Mouse (Mus musculus) 3T3-L1 (cell line): ENCODE results near the gene Mfng.
A peak's percentile ranks its signal among the peaks of the same experiment; 100 is the strongest.

Experiments used
- DNase-seq: peaks from one replicate; pipeline ENCODE4 v3.0.0-alpha.2; 2015; ENCODE audit warnings: low read depth, low spot score

Gene Mfng

DNA sequence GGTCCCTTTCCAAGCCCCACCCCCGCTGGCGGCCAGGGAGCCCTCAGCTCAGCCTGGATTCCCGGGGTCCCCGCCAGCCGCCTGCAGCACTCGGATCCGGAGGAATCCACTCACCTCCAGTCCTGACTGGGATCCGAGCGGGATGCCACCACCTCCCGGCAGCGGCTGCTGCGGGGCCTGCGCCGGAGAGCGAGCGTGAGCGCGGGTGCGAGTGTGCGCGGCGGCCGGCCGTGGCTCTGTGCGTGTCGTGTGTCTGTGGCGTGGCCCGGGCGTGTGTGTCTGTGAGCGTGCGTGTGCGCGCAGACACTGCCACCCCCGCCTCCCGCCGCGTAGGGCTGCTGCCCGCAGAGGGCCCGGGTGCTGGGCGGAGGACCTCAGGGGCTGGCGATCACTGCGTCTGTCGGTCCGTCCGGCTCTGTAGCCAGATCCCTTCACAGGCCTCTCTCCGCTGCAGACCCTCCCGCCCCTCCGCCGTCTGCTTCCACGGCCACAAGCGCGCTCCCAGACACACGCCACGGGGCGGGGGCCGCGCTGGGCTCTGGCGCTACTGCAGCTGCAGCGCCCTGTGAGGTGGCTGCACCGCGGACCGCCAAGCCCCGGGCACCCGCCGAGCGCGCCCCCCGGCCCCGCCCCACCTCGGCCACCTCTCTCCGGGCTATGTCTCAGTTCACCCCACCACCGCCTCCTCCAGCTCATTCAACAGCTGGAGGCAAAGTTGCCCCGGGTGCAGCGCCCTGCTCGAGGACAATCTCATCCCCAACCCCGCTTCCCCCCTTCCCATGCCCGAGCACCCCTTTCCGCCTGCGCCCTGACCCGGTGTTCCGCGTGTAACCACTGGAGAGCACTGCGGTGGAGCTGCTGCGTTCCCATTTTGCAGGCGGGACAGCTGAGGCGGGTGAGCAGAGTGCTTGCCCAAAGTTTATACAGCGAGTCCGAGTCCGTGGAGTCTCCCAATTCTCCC, 54.7 kb downstream of the Mfng start, which contains the start of gene Elfn2:
Gene Elfn2 (minus strand): TSS at position 482 of the 961 bp plus-strand sequence.
- no peak for DNase-seq

DNA sequence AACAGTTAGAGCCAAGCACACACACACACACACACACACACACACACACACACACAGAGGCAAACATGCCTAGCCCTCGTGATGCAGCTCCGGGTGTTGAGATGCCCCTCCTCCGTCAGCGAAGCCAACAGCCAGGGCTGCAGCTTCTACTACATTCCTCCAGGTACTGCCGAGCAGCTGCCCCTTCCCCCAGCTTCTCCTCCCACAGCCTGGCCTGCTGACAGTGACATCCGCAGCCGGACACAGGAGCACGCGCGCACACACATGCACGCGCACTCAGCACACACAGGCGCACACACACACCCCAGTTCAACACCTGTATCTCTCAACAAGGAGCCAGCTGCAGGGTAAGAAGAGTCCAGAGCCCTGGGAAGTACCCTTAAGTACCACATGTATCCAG, 56.3 kb downstream of the Mfng start:
- DNase-seq: no peak

DNA sequence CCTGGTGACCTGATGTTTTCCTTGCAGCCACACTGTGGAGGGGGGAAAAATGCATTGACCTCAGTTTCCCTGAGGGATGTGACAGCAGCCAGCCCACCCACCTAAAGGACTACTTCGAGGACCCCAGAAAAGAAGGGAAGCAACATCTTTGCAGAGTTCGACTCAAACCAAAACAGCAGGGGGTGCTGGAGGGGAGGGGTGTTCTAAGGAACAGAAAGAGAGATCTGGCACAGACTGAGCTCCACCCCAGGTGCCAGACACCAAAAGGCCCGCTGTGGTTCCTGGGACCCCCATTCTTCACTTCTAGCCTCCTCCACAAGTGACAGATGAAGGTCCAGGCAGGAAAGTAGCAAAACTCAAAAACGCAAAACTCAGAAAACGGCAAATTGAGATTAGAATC, 57.4 kb downstream of the Mfng start:
- no peak for DNase-seq

DNA sequence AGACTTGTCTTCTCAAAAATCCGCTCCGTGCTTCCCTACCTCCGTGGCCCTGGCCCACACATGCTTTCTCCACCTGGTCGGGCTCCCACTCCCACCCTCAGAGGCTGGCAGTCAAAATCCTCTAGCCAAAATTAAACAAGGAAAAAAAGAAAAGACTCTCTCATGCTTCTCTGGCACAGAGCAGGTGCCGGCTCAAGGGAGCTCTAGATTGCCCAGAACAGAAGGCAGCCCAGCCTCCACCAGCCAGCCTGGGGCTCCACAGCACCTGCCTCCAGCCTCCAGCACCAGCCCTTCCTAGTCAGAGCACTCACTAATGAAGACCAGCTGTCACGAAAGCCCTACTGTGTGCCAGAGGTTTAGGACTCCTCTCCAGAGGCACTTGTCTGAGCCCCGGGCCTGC, 59.5 kb downstream of the Mfng start:
- DNase-seq: no peak

DNA sequence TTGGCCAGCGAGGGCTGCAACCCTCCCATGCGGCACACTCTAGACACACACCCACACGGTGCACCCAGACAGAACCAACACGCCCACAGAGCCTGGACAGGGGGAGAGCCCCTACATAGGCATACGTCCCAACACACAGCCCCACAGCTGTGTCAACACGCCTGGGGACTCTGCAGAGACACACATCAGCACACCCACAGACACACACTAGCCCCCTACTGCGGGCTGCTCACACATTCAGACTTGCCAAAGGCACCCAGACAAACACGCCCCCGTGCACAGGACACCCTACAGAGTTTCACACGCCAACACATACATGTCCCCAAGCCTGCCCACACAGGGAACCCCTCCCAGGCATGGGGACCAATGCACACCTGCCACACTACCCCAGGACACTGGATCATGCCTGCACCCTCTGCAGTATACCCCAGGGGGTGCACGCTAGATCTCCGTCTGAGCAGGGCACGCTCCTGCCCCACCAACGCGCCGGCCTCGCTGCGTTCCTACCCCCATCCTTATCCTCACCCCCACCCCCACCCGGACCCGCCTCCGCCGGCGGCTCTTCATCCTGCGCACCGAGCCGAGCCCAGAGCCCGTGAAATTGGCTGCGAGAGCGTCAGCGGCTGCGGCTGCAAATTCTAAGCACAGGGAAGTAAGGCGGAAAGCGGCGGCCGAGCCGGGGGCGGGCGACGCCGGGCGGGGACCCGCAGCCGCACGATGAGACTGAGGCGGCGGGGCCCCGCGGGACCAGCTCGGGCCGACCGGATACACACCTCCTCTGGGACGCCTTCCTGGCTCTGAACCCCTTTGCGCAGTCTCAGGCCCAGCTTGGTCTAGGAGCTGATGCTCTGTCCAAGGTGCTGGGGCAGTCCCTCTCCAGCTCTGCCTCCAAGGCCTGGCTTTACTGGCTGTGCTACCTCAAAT, 60.7 kb downstream of the Mfng start:
- DNase-seq: peak; percentile 21

DNA sequence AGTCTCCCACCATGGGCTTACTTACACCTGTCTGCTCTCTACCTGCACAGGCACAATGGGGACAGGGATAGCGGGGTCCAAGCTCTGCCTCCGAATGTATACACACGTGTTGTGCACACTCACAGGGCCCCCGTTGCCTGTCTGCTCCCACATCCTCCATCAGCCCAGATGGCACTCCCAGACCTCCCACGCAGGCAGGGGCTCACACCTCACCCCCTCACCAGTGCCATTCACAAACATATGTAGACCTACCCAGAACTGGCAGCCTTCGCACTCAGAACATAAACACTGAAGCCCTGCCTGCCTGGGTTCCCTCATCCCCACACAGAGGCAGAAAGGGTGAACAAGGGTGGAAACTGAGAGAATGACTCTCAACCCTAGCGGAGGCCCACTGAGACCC, 61.3 kb downstream of the Mfng start:
- DNase-seq: no peak

DNA sequence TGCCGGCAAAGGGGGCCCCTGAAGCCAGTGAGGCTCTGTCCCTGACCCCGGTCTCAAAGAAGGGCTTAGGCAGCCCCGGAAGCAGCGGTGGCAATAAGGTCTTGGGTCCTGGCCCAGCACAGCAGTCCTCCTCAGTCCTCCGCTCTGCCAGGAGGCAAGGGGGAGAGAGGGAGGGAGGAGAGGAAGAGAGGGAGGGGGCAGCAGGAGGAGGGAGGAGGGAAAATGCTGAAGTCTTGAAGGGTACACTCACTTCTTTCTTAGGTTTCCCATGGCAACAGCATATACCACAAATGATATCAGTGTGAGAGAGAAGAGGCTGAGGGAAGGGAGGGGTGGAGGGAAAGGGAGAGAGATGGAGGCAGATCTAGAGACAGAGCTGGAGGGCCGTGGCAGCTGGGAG, 62.6 kb downstream of the Mfng start:
- no peak for DNase-seq

DNA sequence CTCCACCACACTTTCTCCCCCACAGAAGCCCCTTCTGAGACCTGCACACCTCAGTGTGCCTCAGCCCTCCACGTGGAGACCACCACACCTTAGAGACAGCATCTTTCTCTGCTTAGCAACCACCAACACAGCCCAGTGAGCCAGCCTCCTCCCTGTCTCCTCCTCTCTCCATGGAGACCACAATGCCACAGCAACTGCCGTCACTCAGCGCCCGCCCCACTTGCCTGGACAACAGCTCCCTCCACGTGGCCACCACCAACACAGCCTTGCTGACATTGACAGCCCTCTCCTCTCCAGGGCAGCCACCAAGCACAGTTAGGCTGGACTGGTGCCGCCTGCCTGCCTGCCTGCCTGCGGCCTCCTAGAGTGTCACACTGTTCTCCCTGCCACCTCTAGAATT, 63.5 kb downstream of the Mfng start:
- no peak for DNase-seq

DNA sequence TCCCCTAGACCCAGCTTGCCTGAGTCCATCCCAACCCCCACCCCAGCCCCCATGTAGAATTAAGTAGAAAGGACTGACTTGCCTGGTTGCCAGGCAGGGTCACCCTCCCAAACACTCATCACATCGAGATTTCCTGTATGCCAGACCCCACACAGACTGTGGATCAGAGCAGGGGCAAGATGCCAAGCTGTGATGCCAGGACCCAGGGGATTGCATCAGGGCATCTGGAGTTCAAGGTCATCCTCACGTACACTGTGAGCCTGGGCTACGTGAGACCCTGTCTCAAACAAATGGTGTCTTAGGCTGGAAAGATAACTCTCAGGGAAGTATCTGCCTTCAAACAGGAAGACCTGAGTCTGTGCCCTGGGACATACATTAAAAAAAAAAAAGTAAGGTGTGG, 66.6 kb downstream of the Mfng start:
- DNase-seq: peak; percentile 11
